In genomic region chr13:31849258-31849971, GRCm38 (mm10) we compare ENCODE assay signal across 12 mouse cellular contexts. TPM values are rescaled to one million over a fixed set of nuclear protein-coding genes. Genes with fewer than 3 reads are reported as not detected.
"Had no signal": no experiment of that assay in that cellular context is flagged by ENCODE, and none has a peak within 500 bp of the region (broad histone marks: within the 10 kb centered on the region; RNA-seq: fewer than 3 reads in every experiment).

No protein-coding gene starts in this region.

- H3K4me2 ChIP-seq: intestine, embryonic 15.5 days; limb, embryonic 12.5 days; liver, embryonic 13.5 days; lung, embryonic 15.5 days; midbrain, embryonic 15.5 days; stomach, embryonic 15.5 days had no signal

- H3K9me3 ChIP-seq: intestine, embryonic 15.5 days; limb, embryonic 12.5 days; liver, embryonic 13.5 days; lung, embryonic 15.5 days; midbrain, embryonic 15.5 days; stomach, embryonic 15.5 days had no signal

- ATAC-seq: intestine, embryonic 15.5 days; liver, postnatal 0 days; midbrain, embryonic 15.5 days had no signal

- H3K27ac ChIP-seq: intestine, embryonic 15.5 days; layer of hippocampus, adult 2 months; limb, embryonic 12.5 days; liver, embryonic 13.5 days; lung, embryonic 15.5 days; midbrain, embryonic 15.5 days; stomach, embryonic 15.5 days had no signal

- DNase-seq: liver; liver, embryonic 13.5 days; liver, postnatal 0 days; right cerebral cortex, postnatal 14 days; thymus, adult 2 months; thymus, postnatal 25 days had no signal

- H3K4me1 ChIP-seq: intestine, embryonic 15.5 days; liver, embryonic 13.5 days; lung, embryonic 15.5 days; midbrain, embryonic 15.5 days; stomach, embryonic 15.5 days had no signal

- H3K9ac ChIP-seq: intestine, embryonic 15.5 days; limb, embryonic 12.5 days; liver, embryonic 13.5 days; liver, postnatal 0 days; lung, embryonic 15.5 days; midbrain, embryonic 15.5 days; stomach, embryonic 15.5 days had no signal

- H3K4me3 ChIP-seq: intestine, embryonic 15.5 days; layer of hippocampus, adult 2 months; limb, embryonic 12.5 days; liver, embryonic 13.5 days; lung, embryonic 15.5 days; midbrain, embryonic 15.5 days; stomach, embryonic 15.5 days had no signal

- H3K36me3 ChIP-seq: intestine, embryonic 15.5 days; limb, embryonic 12.5 days; liver, embryonic 13.5 days; lung, embryonic 15.5 days; midbrain, embryonic 15.5 days; stomach, embryonic 15.5 days had no signal

- H3K27me3 ChIP-seq: intestine, embryonic 15.5 days; liver, embryonic 13.5 days; lung, embryonic 15.5 days; midbrain, embryonic 15.5 days had no signal

RNA-seq across cellular contexts. Expression of gene Foxc1, which starts 43.0 kb away (rescaled TPM):
- polyA plus RNA-seq: liver, postnatal 0 days had no signal
